Mouse (Mus musculus) kidney, postnatal 14 days (tissue): ENCODE results near the gene Rgs5.

Experiments
- DNase-seq: peaks from one replicate; pipeline ENCODE4 v3.0.0; 2022; ENCODE audit warnings: mixed read lengths

Rgs5 gene

GRCm38 (mm10) chr1:169730599-169731100, 75.3 kb downstream of the Rgs5 start:
- DNase-seq = no peak

GRCm38 (mm10) chr1:169736139-169736538, 80.8 kb downstream of the Rgs5 start:
- no peak for DNase-seq

DNA sequence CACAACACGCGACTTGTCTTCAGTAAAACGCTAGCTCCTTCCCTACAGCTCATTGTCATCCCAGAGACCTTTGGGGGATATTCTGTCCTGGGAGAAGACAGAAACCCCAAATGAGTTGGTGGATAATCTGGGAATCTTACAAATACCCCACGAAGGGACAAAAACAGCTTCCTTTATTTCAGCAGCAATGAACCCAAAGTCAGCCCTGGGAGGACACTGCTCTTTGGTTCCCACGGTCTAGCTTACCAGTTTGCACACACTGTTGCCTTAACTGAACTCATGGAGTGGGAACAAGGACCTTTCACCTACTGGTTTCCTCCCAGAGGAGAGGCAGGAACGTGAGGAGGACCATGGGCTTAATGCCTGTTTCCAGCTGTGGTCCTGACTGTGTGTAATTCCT, 81.9 kb downstream of the Rgs5 start:
- peak; percentile 19 for DNase-seq

GRCm38 (mm10) chr1:169741147-169741546, 85.8 kb downstream of the Rgs5 start:
- no peak for DNase-seq
